Mouse (Mus musculus) testis, adult 2 months (tissue): Measurements from ENCODE around the gene Disc1. TPM values are rescaled to one million over a fixed set of nuclear protein-coding genes. Genes with fewer than 3 reads are reported as not detected.

Source experiments
- H3K27ac ChIP-seq: fragments of 200-500 bp; 2 replicates; pipeline ENCODE4 v1.5.1; 2012; ENCODE audit warnings: low read depth, low read length; ENCODE audit not compliant: control insufficient read depth, insufficient read depth
- H3K27me3 ChIP-seq: fragments of 200-500 bp; 2 replicates; pipeline ENCODE4 v1.6.1; 2012; ENCODE audit warnings: mild to moderate bottlenecking, low read length, moderate library complexity; ENCODE audit not compliant: control insufficient read depth, insufficient read depth
- H3K36me3 ChIP-seq: fragments of 200-500 bp; 2 replicates; pipeline ENCODE4 v1.6.1; 2012; ENCODE audit warnings: mild to moderate bottlenecking, low read length; ENCODE audit not compliant: control insufficient read depth, insufficient read depth
- H3K4me1 ChIP-seq: fragments of 200-500 bp; 2 replicates; pipeline ENCODE4 v1.6.1; 2012; ENCODE audit warnings: low read length; ENCODE audit not compliant: control insufficient read depth, insufficient read depth
- H3K4me3 ChIP-seq: fragments of 200-500 bp; 2 replicates; pipeline ENCODE4 v1.5.1; 2012; ENCODE audit warnings: low read depth, mild to moderate bottlenecking, low read length, moderate library complexity, mixed read lengths; ENCODE audit not compliant: control insufficient read depth
- CTCF ChIP-seq: fragments of 200-500 bp; IDR thresholded peaks from 2 replicates; pipeline ENCODE4 v1.5.1; 2012; ENCODE audit warnings: low read depth, mild to moderate bottlenecking, inconsistent platforms, low read length, moderate library complexity; ENCODE audit not compliant: control insufficient read depth, insufficient read depth, insufficient replicate concordance
- POLR2A ChIP-seq: fragments of 200-500 bp; IDR thresholded peaks from 2 replicates; pipeline ENCODE4 v1.6.1; 2012; ENCODE audit warnings: low read depth, mild to moderate bottlenecking, inconsistent platforms, low read length, moderate library complexity; ENCODE audit not compliant: control insufficient read depth
- polyA plus RNA-seq: library from polyadenylated mRNA; depleted of rRNA; stranded (reverse); fragments of >200 nt; gene quantifications from 2 replicates; pipeline ENCODE4 v1.2.3, GENCODE M21; 2012

Gene Disc1
- polyA plus RNA-seq, 1 experiment: 0.21 TPM

- TF ChIP-seq CTCF (no peak), POLR2A (no peak)
- H3K27me3 ChIP-seq: no peaks in the 10 kb centered on the region
- H3K27ac ChIP-seq: no peak overlapping the region
- H3K4me3 ChIP-seq: no peak overlapping the region
- H3K4me1 ChIP-seq: peaks cover 4% of the 10 kb centered on the region
- no peaks in the 10 kb centered on the region for H3K36me3 ChIP-seq
These were observed 205.0 kb downstream of the Disc1 start for GRCm38 (mm10) chr8:125258806-125259500.

GRCm38 (mm10) chr8:125268181-125268705 is 214.2 kb downstream of the Disc1 start:
- no peaks in the 10 kb centered on the region for H3K27me3 ChIP-seq
- no peaks in the 10 kb centered on the region for H3K36me3 ChIP-seq
- H3K27ac ChIP-seq: no peak overlapping the region
- no peak overlapping the region for H3K4me3 ChIP-seq
- H3K4me1 ChIP-seq: peaks cover 2% of the 10 kb centered on the region; the same call in 1 of the 2 replicates
- TF ChIP-seq CTCF (no peak), POLR2A (no peak)

- Histone ChIP-seq H3K27me3 (no peaks in the 10 kb centered on the region), H3K4me3 (no peak overlapping the region)
These were observed 216.3 kb downstream of the Disc1 start for GRCm38 (mm10) chr8:125270292-125270691.

GRCm38 (mm10) chr8:125271357-125271756 is 217.4 kb downstream of the Disc1 start:
- no peak for TF ChIP-seq CTCF
- TF ChIP-seq POLR2A: no peak
- Histone ChIP-seq H3K36me3 (no peaks in the 10 kb centered on the region), H3K27ac (peak overlapping the region; percentile 57)

More at GRCm38 (mm10) chr8:125270292-125270691, 216.3 kb downstream of the Disc1 start:
- Histone ChIP-seq H3K27ac (no peak overlapping the region), H3K36me3 (no peaks in the 10 kb centered on the region), H3K4me1 (peaks cover 2% of the 10 kb centered on the region; the same call in 1 of the 2 replicates)
- TF ChIP-seq POLR2A (no peak), CTCF (no peak)

GRCm38 (mm10) chr8:125272089-125272866 is 218.3 kb downstream of the Disc1 start:
- H3K4me1 ChIP-seq: peaks cover 2% of the 10 kb centered on the region; the same call in 1 of the 2 replicates
- 0 out of 2 replicates have a peak overlapping the region, but pooled peaks have one; percentile 0 for H3K27ac ChIP-seq
- H3K36me3 ChIP-seq: no peaks in the 10 kb centered on the region
- no peak overlapping the region for H3K4me3 ChIP-seq
- no peaks in the 10 kb centered on the region for H3K27me3 ChIP-seq
- TF ChIP-seq POLR2A: no peak
- no peak for TF ChIP-seq CTCF

More at GRCm38 (mm10) chr8:125271357-125271756, 217.4 kb downstream of the Disc1 start:
- Histone ChIP-seq H3K27me3 (no peaks in the 10 kb centered on the region), H3K4me1 (peaks cover 2% of the 10 kb centered on the region; the same call in 1 of the 2 replicates), H3K4me3 (no peak overlapping the region)

GRCm38 (mm10) chr8:125277071-125277682 is 223.2 kb downstream of the Disc1 start:
- Histone ChIP-seq H3K36me3 (no peaks in the 10 kb centered on the region), H3K4me3 (no peak overlapping the region), H3K4me1 (no peaks in the 10 kb centered on the region), H3K27me3 (no peaks in the 10 kb centered on the region), H3K27ac (no peak overlapping the region)
- TF ChIP-seq CTCF (no peak), POLR2A (no peak)
